Mouse (Mus musculus): ENCODE measurements around the gene Rerg. TPM values are rescaled to one million over a fixed set of nuclear protein-coding genes. Genes with fewer than 3 reads are reported as not detected.
"Not testable (repeated sequence)": the region's sequence is repeated elsewhere in the genome, so short reads cannot be mapped to it uniquely, and the experiment has no call there.

Rerg gene
- total RNA-seq, 2 experiments from 2014 or later, result 36.9 to 41.8 TPM

DNA sequence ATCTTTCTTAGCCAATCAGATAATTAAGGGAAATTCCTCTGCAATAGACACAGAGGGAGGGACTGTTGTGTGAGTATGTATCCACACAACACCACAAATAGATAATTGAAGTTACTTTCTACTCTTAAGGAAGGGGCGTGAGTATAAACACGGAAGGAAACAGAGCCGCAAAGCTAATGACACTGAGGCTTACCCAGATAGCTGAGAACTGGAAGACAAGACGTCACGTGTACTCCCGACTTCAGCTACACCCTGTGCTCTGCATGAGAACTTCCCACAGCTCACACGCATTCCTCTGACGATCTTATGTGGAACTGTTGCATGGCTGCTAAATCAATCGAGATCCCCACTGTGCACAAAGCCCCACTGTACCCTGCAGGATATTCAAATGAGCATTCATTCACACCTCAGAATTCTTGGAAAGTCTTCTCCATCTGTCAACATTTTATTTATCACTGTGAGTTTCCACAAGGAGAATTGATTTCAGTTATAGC is 125.2 kb downstream of the Rerg start:
- no peak for DNase-seq (ENCODE audit: low spot score in 2 of 2)
- TF ChIP-seq CTCF (conservative IDR thresholded peaks at IDR 0.05), result no peak

DNA sequence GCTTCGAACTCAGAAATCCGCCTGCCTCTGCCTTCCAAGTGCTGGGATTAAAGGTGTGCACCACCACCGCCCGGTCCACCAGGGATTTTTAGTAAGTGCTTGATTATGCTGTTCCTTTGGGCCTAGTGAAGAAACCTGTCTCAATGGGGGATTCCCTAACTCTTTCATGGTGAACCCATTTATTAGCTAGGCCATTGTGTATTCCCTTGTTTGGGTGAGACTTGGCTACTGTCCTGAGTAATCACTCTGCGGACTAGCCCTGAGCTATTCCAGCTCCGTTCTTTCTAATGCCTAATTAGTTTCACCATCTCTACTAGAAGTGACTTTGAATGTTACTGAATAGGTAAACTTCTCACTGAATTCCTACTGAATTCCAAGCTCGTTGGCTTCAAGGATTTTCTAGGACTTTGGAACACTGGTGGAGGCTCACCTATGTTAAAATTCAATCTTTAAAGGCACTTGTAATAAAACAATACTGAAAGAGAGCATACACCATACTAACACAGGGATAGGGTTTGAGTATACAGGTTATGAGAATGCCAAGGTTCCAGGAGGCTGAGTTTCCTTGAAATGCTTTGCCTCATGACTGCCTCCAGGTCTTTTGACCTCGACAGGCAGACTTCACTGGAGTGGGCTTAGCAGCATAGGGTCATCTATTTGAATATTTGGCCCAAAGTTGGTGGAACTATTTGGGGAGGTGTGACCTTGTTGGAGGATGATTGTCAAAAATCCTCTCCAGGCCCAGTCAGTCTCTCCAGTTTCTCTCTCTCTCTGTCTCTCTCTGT is 134.5 kb downstream of the Rerg start:
- not testable (repeated sequence) for H3K27ac ChIP-seq; DNase-seq (ENCODE audit: low spot score in 2 of 2); H3K4me3 ChIP-seq

More for the DNA sequence above, 125.2 kb downstream of the Rerg start:
- Histone ChIP-seq H3K4me3 (no peak overlapping the region), H3K27ac (no peak overlapping the region)

DNA sequence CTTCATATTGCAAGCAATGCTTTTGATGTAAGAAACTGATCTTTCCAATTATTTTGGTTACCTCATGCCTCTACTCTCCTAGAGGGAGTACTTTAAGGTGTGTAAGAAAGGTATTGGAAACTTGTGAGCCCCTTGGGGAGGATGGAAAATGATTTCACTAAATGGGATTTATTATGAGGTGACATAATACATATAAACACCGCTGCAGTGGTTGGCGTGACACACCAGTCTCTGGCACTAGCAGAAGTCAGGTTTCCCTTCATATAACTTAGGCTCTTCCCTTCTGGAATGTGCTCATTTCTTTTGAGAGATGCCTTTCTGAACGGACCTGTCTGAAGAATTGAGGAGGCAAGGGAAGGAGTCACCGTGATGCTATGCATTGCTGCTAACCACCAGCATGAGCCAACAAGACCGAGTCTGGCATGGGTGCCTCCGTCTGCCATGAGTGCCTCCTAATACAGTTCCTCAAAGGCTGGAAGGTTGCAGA is 139.6 kb downstream of the Rerg start:
- Histone ChIP-seq H3K27ac (no peak overlapping the region), H3K4me3 (no peak overlapping the region)
- no peak for DNase-seq (ENCODE audit: low spot score in 2 of 2)
- TF ChIP-seq CTCF (conservative IDR thresholded peaks at IDR 0.05), result no peak

DNA sequence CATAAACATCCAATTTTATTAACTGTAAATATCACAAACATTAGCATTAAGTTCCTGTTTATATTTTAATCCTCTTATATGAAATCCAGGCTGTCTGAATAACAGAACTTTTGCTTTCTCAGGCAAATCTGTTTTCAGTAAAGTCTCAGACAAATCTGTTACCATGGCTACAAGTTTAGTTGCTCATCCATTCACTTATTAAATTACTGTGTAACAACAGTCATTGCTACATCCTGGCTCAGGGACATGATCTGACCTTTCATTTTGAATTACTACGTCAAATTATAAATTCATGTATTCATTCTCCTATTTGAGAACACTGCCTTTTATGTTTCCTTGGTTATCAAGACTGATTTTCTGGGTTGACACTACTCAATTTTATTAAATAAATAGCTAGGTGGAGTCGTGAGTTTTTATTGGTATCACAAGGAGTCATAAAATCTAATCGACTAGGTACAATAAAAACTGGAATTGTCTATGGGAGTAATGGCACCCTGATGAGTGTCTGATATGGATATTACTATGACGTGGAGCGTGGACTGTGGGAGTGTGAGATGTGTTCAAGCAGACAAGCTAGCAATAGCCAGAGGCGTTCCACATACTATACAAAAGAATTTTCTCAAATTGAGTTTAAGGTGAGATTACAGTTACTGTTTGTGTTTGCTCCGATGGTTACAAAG is 140.2 kb downstream of the Rerg start:
- TF ChIP-seq CTCF (conservative IDR thresholded peaks at IDR 0.05), result no peak
- no peak overlapping the region for H3K4me3 ChIP-seq
- no peak for DNase-seq (ENCODE audit: low spot score in 2 of 2)
- no peak overlapping the region for H3K27ac ChIP-seq

DNA sequence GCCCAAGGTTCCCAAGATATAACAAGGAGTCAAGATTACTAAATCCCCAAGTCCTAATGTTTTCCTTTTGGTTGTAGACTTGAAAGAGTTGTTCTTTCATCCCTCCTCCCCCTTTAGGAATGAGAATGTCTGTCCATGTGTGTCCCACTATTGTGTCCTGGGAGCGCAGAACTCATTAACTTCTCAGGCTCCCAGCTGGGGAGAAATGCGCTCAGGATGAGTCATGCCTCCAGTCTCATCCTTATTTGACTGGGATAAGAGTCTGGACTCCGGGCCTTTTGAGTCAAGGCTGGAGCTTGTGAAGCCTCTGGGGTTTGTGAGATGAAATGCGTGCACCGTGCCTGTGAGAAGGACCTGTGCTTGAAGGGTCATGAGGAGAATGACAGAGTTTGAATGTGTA is 144.8 kb downstream of the Rerg start:
- no peak overlapping the region for H3K4me3 ChIP-seq
- no peak for TF ChIP-seq CTCF (conservative IDR thresholded peaks at IDR 0.05)
- no peak overlapping the region for H3K27ac ChIP-seq
- no peak for DNase-seq (ENCODE audit: low spot score in 2 of 2)

DNA sequence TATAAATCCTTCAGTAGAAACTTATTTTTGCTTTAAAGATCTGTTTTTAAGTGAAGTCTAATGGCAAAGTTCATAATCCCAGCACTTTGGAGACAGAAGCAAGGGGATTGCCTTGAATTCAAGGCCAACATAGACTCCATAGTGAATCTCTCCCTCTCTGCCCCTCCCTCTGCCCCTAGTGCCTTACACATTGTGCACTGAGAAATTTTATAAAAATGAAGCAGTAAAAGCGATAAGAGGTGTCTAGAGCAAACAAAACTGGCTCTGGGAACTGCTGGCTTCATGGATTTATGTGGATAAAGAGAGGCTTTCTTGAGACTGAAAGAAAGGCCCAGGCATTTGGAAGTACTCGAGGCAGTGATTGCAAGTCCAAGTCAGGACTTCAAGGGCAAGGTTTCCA is 145.8 kb downstream of the Rerg start:
- H3K27ac ChIP-seq, result no peak overlapping the region
- no peak for DNase-seq (ENCODE audit: low spot score in 2 of 2)
- TF ChIP-seq CTCF (conservative IDR thresholded peaks at IDR 0.05), result no peak

DNA sequence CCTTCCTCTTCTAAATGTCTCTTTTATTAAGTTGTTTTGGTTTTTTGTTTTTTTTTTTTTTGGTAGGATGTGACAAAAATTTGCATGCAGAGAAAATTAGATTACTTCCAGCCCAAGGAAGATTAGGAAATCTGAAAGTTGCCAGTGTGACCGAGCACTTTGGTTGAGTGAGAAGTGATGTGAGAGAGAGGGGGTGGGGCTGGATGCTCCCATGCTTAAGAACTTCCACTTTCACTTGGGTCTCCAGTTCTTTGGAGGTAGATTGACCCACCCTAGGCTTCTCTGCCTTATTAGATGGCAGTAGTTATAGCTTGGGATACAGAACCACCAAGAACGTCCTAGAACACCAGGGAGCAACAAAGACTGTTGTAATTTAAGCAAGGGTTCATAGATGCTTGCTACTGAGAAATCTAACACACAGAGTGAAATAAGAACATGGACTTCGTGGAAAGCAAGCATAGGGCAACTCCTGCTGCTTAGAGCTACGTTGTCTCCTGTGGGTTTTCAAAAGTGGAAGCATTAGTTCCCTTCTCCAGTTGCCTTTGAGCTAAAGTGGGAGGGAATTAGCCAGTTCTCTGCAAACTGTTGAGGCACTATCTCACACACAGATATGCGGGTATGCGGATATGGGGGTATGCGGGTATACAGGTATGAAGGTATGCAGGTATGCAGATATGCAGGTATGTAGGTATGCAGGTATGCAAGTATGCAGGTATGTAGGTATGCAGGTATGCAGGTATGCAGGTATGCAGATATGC is 152.9 kb downstream of the Rerg start:
- TF ChIP-seq CTCF (conservative IDR thresholded peaks at IDR 0.05), result no peak
- DNase-seq (ENCODE audit: low spot score in 2 of 2), result no peak
- Histone ChIP-seq H3K4me3 (no peak overlapping the region), H3K27ac (no peak overlapping the region)

More for the DNA sequence above, 145.8 kb downstream of the Rerg start:
- no peak overlapping the region for H3K4me3 ChIP-seq

DNA sequence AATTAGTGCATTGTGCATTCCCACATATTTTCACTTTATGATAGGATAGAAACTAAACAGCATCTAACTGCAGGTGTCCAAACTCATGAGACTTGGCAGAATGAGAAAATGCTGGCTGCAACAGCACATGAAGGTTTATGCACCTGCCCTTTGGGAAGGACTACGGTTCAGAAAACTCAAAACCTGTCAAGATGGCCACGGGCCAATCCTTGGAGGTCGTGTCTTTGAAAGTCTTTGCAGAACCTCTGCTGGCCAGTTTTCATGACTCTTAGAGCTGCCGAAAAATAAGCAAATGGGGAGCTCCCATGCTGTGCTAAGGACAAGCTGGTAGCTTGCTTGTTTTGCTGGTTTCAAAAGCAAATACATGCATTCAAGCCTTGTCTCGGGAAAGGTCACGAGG is 156.0 kb downstream of the Rerg start:
- Histone ChIP-seq H3K4me3 (no peak overlapping the region), H3K27ac (no peak overlapping the region)
- DNase-seq (ENCODE audit: low spot score in 2 of 2), result no peak
- no peak for TF ChIP-seq CTCF (conservative IDR thresholded peaks at IDR 0.05)

DNA sequence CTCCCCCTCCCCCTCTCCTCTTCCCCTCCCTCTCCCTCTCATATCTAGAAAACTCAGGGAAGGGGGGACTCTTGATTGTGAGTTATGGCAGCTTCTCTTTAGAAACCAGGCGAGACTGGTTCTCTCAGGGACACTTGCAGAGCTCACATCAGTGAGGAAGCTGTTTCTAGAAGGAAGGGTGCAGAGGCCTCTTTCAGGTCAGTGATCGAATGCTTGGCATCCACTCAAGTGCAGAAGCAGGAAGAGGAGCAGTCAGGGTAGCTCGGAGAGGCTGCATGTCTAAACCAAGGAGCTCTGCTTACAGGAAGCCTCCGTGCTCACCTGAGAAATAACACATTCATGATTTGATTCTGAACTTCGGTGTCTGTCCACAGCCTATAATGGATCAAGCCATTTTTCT is 159.1 kb downstream of the Rerg start:
- no peak for TF ChIP-seq CTCF (conservative IDR thresholded peaks at IDR 0.05)
- DNase-seq (ENCODE audit: low spot score in 2 of 2), result no peak
- H3K4me3 ChIP-seq, result no peak overlapping the region
- no peak overlapping the region for H3K27ac ChIP-seq

Other genes starting within 250 kb of the Rerg start
- gene Erp27, start 248.3 kb downstream of the Rerg start, total RNA-seq (2021), result under 1 TPM; 0.26 to 0.52 TPM
- gene Pde6h, start 246.7 kb downstream of the Rerg start, total RNA-seq (2021), result under 1 TPM; 0.44 to 0.61 TPM
- gene Arhgdib, start 228.6 kb downstream of the Rerg start, total RNA-seq (2021), result 1 to 10 TPM; 8.5 to 9.4 TPM
- 10 to 100 TPM; 43.6 to 45.4 TPM for gene Ptpro, start 81.8 kb upstream of the Rerg start, total RNA-seq (2021)

Measured in layer of hippocampus, adult 2 months (tissue).